Mouse (Mus musculus) liver, embryonic 11.5 days (tissue): ENCODE data around the gene Apobec1. TPM values are rescaled to one million over a fixed set of nuclear protein-coding genes. Genes with fewer than 3 reads are reported as not detected.
A peak's percentile ranks its signal among the peaks of the same experiment; 100 is the strongest.

Experiments
- ATAC-seq: fragments of 200-750 bp; cut with Nextera tagmentation; replicated peaks from 2 replicates; pipeline ENCODE4 v1.8.0; 2017; ENCODE audit warnings: moderate number of reproducible peaks, mild to moderate bottlenecking, moderate TSS enrichment, moderate library complexity; ENCODE audit not compliant: low FRiP score
- DNase-seq: peaks from one replicate; pipeline ENCODE4 v3.0.0-alpha.2; 2017; ENCODE audit warnings: low spot score
- H3K27ac ChIP-seq: fragments of 300-500 bp; sonication (generic); 2 replicates; pipeline ENCODE4 v1.5.1; 2014; ENCODE audit warnings: mild to moderate bottlenecking, low read depth, low read length, control low read depth
- H3K27me3 ChIP-seq: fragments of 300-500 bp; sonication (generic); replicated peaks from 2 replicates; pipeline ENCODE4 v1.6.1; 2014; ENCODE audit warnings: low read length, mixed read lengths; ENCODE audit not compliant: control insufficient read depth, insufficient read depth
- H3K36me3 ChIP-seq: fragments of 300-500 bp; sonication (generic); 2 replicates; pipeline ENCODE4 v1.6.1; 2014; ENCODE audit warnings: mild to moderate bottlenecking, low read length, moderate library complexity, mixed read lengths; ENCODE audit not compliant: control insufficient read depth, insufficient read depth
- H3K4me1 ChIP-seq: fragments of 300-500 bp; sonication (generic); replicated peaks from 2 replicates; pipeline ENCODE4 v1.6.1; 2014; ENCODE audit warnings: low read length, mixed read lengths; ENCODE audit not compliant: control insufficient read depth, insufficient read depth
- H3K4me2 ChIP-seq: fragments of 300-500 bp; sonication (generic); 2 replicates; pipeline ENCODE4 v1.6.1; 2014; ENCODE audit warnings: mild to moderate bottlenecking, control low read depth, moderate library complexity
- H3K4me3 ChIP-seq: fragments of 300-500 bp; sonication (generic); 2 replicates; pipeline ENCODE4 v1.5.1; 2014; ENCODE audit warnings: low read depth, low read length, control low read depth
- H3K9ac ChIP-seq: fragments of 300-500 bp; sonication (generic); 2 replicates; pipeline ENCODE4 v1.6.1; 2014; ENCODE audit warnings: low read depth, low read length, control low read depth
- H3K9me3 ChIP-seq: fragments of 300-500 bp; sonication (generic); 2 replicates; pipeline ENCODE4 v1.6.1; 2016; ENCODE audit warnings: low read length, inconsistent platforms, mixed read lengths; ENCODE audit not compliant: control insufficient read depth
- WGBS: fragments of 180-500 bp; shearing (Covaris S2); extraction: QIAGEN DNeasy Blood & Tissue Kit; methylation state at CpG from one replicate; pipeline ENCODE4 v1.1.7; 2014; 5-methylcytosine and 5-hydroxymethylcytosine counted together
- polyA plus RNA-seq: library from polyadenylated mRNA; unstranded; fragments of >200 nt; fragmentation: Nextera tagmentation; extraction: Ambion mirVana; gene quantifications from 2 replicates; pipeline ENCODE4 v1.2.1, GENCODE M21; 2014

The Apobec1 gene
- polyA plus RNA-seq, 1 experiment from 2014 or later, result 3.7 TPM

DNA sequence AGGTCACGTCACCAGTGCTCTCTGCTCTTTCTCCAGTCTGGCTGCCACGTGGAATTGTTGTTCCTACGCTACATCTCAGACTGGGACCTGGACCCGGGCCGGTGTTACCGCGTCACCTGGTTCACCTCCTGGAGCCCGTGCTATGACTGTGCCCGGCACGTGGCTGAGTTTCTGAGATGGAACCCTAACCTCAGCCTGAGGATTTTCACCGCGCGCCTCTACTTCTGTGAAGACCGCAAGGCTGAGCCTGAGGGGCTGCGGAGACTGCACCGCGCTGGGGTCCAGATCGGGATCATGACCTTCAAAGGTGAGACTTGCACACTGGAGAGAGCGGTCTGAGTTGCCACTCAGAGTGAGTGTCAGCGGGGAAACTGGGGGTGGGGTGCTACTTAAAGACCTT, 41.2 kb downstream of the Apobec1 start:
- peaks cover 11% of the 10 kb centered on the region for H3K27me3 ChIP-seq
- H3K4me2 ChIP-seq, result no peak overlapping the region
- H3K4me3 ChIP-seq, result no peak overlapping the region
- no peak overlapping the region for H3K9ac ChIP-seq
- H3K27ac ChIP-seq, result no peak overlapping the region
- WGBS, result 72% methylated on average over 20 of the region's 20 CpGs
- ATAC-seq (peak; percentile 10; the same call in 1 of the 2 replicates), DNase-seq (no peak)
- no peaks in the 10 kb centered on the region for H3K4me1 ChIP-seq
- H3K36me3 ChIP-seq, result no peaks in the 10 kb centered on the region
- no peaks in the 10 kb centered on the region for H3K9me3 ChIP-seq

DNA sequence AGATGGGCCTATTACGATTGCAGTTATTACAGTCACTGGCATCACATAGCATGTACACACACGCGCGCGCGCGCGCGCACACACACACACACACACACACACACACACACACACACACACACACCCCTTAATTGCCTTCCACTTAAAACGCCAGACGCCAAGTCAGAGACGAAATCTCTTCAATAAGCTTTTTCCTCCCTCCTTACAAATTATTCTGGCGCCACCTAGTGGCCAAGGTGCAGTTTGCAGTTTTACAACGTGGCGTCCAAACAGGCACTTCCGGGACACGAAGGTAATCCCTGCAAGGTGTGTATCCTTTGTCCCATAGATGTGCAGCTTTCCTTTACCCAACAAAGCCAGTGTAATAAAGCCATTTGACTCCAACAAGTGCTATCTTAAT, 41.8 kb downstream of the Apobec1 start:
- Histone ChIP-seq H3K4me3 (no peak overlapping the region), H3K4me1 (no peaks in the 10 kb centered on the region), H3K27me3 (peaks cover 15% of the 10 kb centered on the region), H3K4me2 (0 out of 2 replicates have a peak overlapping the region, but pooled peaks have one; percentile 14), H3K9me3 (no peaks in the 10 kb centered on the region), H3K27ac (no peak overlapping the region), H3K36me3 (no peaks in the 10 kb centered on the region), H3K9ac (no peak overlapping the region)
- DNase-seq, result peak; percentile 67
- 0 out of 2 replicates have a peak, but pooled peaks have one; percentile 10 for ATAC-seq
- 15% methylated on average over 17 of the region's 17 CpGs for WGBS

DNA sequence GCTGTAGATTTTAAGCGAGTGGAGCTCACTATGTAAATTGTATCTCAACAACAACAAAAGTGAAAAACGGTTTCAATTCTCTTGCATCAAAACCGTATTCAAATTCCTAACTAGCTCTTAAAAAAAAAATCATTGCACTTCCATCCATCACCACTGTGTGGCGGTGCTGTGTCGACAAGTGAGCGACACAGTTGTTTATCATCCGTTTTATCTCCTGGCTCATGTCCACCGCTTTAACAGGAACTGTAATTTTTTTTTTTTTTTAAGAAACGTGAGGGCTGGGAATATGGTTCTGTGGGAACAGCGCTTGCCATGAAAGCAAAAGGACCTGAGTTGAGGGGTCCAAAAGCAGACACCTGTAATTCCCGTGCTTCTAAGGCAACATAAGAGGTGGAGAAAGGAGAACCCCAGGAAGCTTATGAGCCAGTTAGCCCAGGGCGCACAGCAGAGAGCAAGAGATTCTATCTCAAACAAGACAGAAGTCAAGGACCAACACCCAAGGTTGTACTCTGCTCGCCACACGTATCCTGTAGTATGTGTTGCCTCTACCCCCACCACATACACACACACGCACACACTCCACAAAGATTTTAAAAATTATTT, 45.2 kb downstream of the Apobec1 start:
- no peaks in the 10 kb centered on the region for H3K4me1 ChIP-seq
- no peak overlapping the region for H3K4me2 ChIP-seq
- H3K36me3 ChIP-seq, result no peaks in the 10 kb centered on the region
- DNase-seq, result no peak
- no peak overlapping the region for H3K27ac ChIP-seq
- 23% methylated on average over 15 of the region's 15 CpGs for WGBS
- no peaks in the 10 kb centered on the region for H3K9me3 ChIP-seq
- peaks cover 13% of the 10 kb centered on the region for H3K27me3 ChIP-seq
- no peak overlapping the region for H3K9ac ChIP-seq
- no peak overlapping the region for H3K4me3 ChIP-seq
- no peak for ATAC-seq

DNA sequence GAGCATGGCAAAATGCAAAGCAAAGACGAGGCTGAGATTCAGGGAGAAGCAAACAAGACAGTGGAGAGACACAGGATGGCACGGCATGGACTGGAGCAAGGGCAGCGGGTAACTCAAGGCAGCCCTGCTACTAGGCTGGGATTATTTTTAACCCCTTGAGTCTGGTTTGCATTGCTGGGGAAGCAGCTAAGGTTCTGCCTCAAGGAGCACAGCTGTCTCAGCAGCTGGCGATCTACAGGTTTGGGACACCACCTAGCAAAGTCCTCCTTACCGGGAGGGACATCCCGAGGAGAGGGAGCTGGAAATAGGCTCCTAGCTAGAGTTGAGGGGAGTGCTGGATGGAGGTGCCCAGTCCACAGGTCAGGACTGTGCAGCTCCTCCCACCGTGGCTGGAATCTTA, 47.0 kb downstream of the Apobec1 start:
- 0 out of 2 replicates have a peak, but pooled peaks cover 7% of the 10 kb centered on the region for H3K27me3 ChIP-seq
- H3K4me3 ChIP-seq, result no peak overlapping the region
- DNase-seq (no peak), ATAC-seq (no peak)
- WGBS, result 44% methylated on average over 7 of the region's 7 CpGs
- H3K9ac ChIP-seq, result no peak overlapping the region
- H3K4me2 ChIP-seq, result no peak overlapping the region
- H3K27ac ChIP-seq, result no peak overlapping the region
- no peaks in the 10 kb centered on the region for H3K9me3 ChIP-seq
- H3K4me1 ChIP-seq, result no peaks in the 10 kb centered on the region
- H3K36me3 ChIP-seq, result no peaks in the 10 kb centered on the region

DNA sequence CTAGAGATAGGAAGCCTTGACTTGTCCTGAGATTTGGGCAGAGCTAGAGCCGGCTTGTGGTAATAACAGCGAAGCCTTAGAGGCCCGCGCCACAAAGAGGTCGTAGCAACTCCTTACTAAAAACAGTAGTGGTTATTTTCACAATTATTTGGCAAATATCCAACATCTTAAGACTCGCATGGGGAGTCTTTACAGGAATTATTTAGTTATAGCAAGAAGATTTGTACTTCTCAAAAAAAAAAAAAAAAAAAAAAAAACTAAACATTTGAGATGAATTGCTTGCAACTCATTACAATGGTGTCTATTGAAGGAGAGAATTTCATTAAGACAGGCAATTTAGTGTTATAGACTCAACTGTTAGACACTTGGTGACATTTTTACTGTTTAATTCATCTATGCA, 48.1 kb downstream of the Apobec1 start:
- DNase-seq (no peak), ATAC-seq (no peak)
- Histone ChIP-seq H3K9me3 (no peaks in the 10 kb centered on the region), H3K9ac (no peak overlapping the region), H3K4me2 (no peak overlapping the region), H3K27ac (no peak overlapping the region), H3K27me3 (0 out of 2 replicates have a peak, but pooled peaks cover 7% of the 10 kb centered on the region), H3K4me1 (no peaks in the 10 kb centered on the region), H3K4me3 (no peak overlapping the region), H3K36me3 (no peaks in the 10 kb centered on the region)
- WGBS, result 72% methylated on average over 6 of the region's 6 CpGs

DNA sequence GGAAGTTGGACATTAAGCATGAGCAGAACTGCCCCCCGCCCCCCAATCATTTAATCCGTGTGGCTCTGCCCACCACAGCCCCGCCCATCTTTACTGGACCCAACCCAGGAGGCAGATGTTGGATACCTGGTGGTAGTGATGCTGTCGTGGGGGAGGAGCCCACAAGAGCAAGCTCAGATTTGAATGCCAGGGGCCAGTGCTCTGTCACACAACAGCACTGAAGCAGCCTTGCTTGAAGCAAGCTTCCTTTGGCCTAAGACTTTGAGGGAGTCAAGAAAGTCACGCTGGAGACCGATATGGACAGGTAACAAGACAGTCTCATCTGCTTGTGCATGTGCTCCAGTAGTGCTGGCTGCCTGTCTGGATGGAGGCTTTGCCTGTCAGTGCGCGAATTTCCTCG, 48.6 kb downstream of the Apobec1 start, which contains the start of gene Aicda:
Aicda (plus strand) TSS at position 196 of the 400 bp plus-strand sequence.
- Histone ChIP-seq H3K27ac (no peak within 1 kb of the TSS), H3K9ac (no peak within 1 kb of the TSS), H3K36me3 (no peaks in the 10 kb centered on the region), H3K27me3 (0 out of 2 replicates have a peak, but pooled peaks cover 7% of the 10 kb centered on the region), H3K4me3 (no peak within 1 kb of the TSS), H3K4me2 (no peak within 1 kb of the TSS), H3K4me1 (no peaks in the 10 kb centered on the region), H3K9me3 (no peaks in the 10 kb centered on the region)
- ATAC-seq (no peak), DNase-seq (no peak)
- WGBS, result 47% methylated on average over 9 of the region's 9 CpGs

DNA sequence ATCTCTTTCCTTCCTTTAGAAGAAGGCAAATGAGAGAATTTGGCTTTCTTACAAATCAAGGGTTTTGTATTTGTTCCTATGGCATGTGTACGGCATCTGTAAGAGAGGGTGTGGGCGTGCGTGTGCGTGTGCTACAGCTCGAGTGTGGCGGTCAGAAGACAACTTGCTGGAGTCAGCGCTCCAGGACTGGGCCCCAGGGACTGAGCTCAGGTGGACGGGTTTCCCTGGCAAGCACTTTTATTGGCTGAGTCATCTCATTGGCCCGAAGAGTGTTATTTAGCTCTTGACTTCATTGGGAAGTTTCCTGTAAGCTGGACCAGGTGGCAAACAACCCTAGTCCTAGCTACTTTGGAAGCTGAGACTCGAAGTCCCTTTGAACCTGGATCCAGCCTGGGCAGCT, 56.3 kb downstream of the Apobec1 start:
- 78% methylated on average over 10 of the region's 10 CpGs for WGBS
- no peak for ATAC-seq
- Histone ChIP-seq H3K36me3 (no peaks in the 10 kb centered on the region), H3K9me3 (no peaks in the 10 kb centered on the region), H3K4me3 (no peak overlapping the region), H3K9ac (no peak overlapping the region), H3K27ac (no peak overlapping the region), H3K27me3 (no peaks in the 10 kb centered on the region), H3K4me2 (no peak overlapping the region), H3K4me1 (no peaks in the 10 kb centered on the region)
- DNase-seq, result no peak

DNA sequence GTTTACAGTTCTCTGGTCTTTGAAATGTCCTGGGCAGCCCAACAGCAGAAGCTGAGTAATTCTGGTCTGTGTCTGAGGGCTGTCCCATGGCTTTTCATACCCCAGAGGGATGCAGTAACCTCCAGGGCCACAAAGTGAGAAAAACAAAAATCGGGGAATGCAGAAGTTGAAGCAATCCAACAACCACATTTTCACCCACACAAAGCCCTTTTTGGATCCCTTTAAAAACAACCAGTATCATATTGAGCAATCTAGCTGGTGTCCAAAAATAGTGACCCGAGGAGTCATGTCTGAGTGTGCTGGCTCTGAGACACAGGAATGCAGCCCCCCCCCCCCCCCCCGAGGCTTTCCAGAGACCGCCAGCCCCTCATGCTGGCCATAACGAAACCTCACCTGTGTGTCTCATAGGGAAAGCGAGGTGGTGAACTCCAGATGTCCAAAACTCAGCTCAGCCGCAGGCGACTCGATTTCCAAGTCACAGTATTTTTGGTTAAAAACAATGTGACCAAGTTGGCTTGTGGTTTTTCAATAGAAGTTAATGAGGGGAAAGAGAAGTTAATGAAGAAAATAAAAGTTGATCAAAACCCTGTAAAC, 56.9 kb downstream of the Apobec1 start:
- Histone ChIP-seq H3K4me2 (no peak overlapping the region), H3K27ac (no peak overlapping the region), H3K9ac (no peak overlapping the region), H3K4me3 (no peak overlapping the region), H3K4me1 (no peaks in the 10 kb centered on the region), H3K36me3 (no peaks in the 10 kb centered on the region), H3K27me3 (no peaks in the 10 kb centered on the region), H3K9me3 (no peaks in the 10 kb centered on the region)
- WGBS, result 65% methylated on average over 9 of the region's 9 CpGs
- DNase-seq (no peak), ATAC-seq (no peak)

DNA sequence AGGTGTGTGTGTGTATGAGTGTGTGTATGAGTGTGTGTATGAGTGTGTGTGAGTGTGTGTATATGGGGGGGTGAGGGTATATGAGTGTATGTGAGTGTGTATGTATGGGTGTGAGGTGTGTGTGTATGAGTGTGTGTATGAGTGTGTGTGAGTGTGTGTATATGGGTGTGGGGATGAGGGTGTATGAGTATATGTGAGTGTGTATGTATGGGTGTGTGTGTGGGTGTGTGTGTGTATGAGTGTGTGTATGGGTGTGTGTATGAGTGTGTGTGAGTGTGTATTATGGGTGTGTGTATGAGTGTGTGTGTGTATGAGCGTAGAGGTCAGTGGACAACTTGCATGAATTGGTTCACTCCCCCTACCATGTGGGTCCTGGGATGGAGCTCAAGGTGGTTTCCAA, 57.6 kb downstream of the Apobec1 start:
- Histone ChIP-seq H3K27ac (no peak overlapping the region), H3K9ac (no peak overlapping the region), H3K4me1 (no peaks in the 10 kb centered on the region), H3K27me3 (no peaks in the 10 kb centered on the region), H3K36me3 (no peaks in the 10 kb centered on the region), H3K4me2 (no peak overlapping the region), H3K4me3 (no peak overlapping the region), H3K9me3 (no peaks in the 10 kb centered on the region)
- DNase-seq (no peak), ATAC-seq (no peak)
- 88% methylated on average over 1 of the region's 1 CpGs for WGBS
